42 mouse cellular contexts compared by ENCODE assay signal in the genomic region with DNA sequence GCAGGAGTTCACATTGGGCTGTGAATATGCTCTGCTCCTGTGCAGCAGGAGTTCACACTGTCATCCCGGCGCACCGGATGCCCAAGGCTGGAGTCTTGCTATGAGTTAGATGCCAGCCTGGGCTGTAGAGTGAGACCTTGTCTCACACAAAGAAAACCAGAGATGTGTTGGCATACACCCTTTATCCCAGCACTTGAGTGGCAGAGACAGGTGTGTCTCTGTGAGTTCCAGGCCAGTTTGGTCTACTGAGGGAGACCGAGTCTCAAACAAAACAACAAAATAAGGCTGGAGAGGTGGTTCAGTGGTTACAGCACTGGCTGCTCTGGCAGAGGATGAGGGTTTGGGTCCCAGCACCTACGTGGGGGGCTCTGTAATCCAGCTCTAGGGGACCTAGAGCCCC. TPM values are rescaled to one million over a fixed set of nuclear protein-coding genes. Genes with fewer than 3 reads are reported as not detected.
"Had no signal": no experiment of that assay in that cellular context is flagged by ENCODE, and none has a peak within 500 bp of the region (broad histone marks: within the 10 kb centered on the region; RNA-seq: fewer than 3 reads in every experiment).

No protein-coding gene starts in this region.

- H3K9me3 ChIP-seq: limb, embryonic 10.5 days; limb, embryonic 12.5 days; limb, embryonic 13.5 days; limb, embryonic 15.5 days; liver, embryonic 12.5 days; liver, embryonic 13.5 days; liver, embryonic 15.5 days; lung, embryonic 15.5 days; megakaryocyte, embryonic 14.5 days; midbrain, embryonic 10.5 days; midbrain, embryonic 12.5 days; midbrain, embryonic 13.5 days; midbrain, embryonic 15.5 days; neural tube, embryonic 12.5 days; neural tube, embryonic 13.5 days had no signal

- H3K36me3 ChIP-seq: limb, embryonic 10.5 days; limb, embryonic 12.5 days; limb, embryonic 13.5 days; limb, embryonic 15.5 days; liver, embryonic 12.5 days; liver, embryonic 13.5 days; liver, embryonic 15.5 days; lung, embryonic 15.5 days; midbrain, embryonic 10.5 days; midbrain, embryonic 12.5 days; midbrain, embryonic 13.5 days; midbrain, embryonic 15.5 days; neural tube, embryonic 12.5 days; neural tube, embryonic 13.5 days had no signal

- H3K27ac ChIP-seq: limb, embryonic 10.5 days; limb, embryonic 12.5 days; limb, embryonic 13.5 days; limb, embryonic 15.5 days; liver, embryonic 12.5 days; liver, embryonic 13.5 days; liver, embryonic 14.5 days; liver, embryonic 15.5 days; lung, embryonic 15.5 days; macrophage; midbrain, embryonic 10.5 days; midbrain, embryonic 12.5 days; midbrain, embryonic 13.5 days; midbrain, embryonic 15.5 days; neural tube, embryonic 12.5 days; neural tube, embryonic 13.5 days had no signal

- DNase-seq: liver; liver, embryonic 13.5 days; liver, postnatal 0 days; lung, adult 18-20 months; lung, adult 2 months; lung, embryonic 14.5 days; lung, postnatal 10 days; lung, postnatal 14 days; lung, postnatal 36 days; lung, postnatal 4 days; midbrain, embryonic 14.5 days had no signal

- H3K4me3 ChIP-seq: limb, embryonic 10.5 days; limb, embryonic 12.5 days; limb, embryonic 13.5 days; limb, embryonic 15.5 days; liver, embryonic 12.5 days; liver, embryonic 13.5 days; liver, embryonic 15.5 days; lung, embryonic 15.5 days; megakaryocyte, embryonic 14.5 days; midbrain, embryonic 10.5 days; midbrain, embryonic 12.5 days; midbrain, embryonic 13.5 days; midbrain, embryonic 15.5 days; neural tube, embryonic 12.5 days; neural tube, embryonic 13.5 days had no signal

- H3K4me2 ChIP-seq: limb, embryonic 12.5 days; limb, embryonic 13.5 days; limb, embryonic 15.5 days; liver, embryonic 11.5 days; liver, embryonic 12.5 days; liver, embryonic 13.5 days; liver, embryonic 15.5 days; lung, embryonic 14.5 days; lung, embryonic 15.5 days; midbrain, embryonic 11.5 days; midbrain, embryonic 12.5 days; midbrain, embryonic 13.5 days; midbrain, embryonic 15.5 days; neural tube, embryonic 12.5 days; neural tube, embryonic 13.5 days had no signal

- H3K9ac ChIP-seq: limb, embryonic 12.5 days; limb, embryonic 13.5 days; limb, embryonic 15.5 days; liver, embryonic 12.5 days; liver, embryonic 13.5 days; liver, embryonic 14.5 days; liver, embryonic 15.5 days; liver, postnatal 0 days; lung, embryonic 14.5 days; lung, embryonic 15.5 days; midbrain, embryonic 13.5 days; midbrain, embryonic 15.5 days; neural tube, embryonic 12.5 days; neural tube, embryonic 13.5 days had no signal

- ATAC-seq: liver, embryonic 12.5 days; liver, postnatal 0 days; lung, postnatal 0 days; midbrain, embryonic 13.5 days; midbrain, embryonic 15.5 days; midbrain, embryonic 16.5 days had no signal

RNA-seq across cellular contexts. Expression of a gene that starts 16.1 kb away (rescaled TPM):
- total RNA-seq: left cerebral cortex, postnatal 10 days; left cerebral cortex, postnatal 14 days; left cerebral cortex, postnatal 25 days; left cerebral cortex, postnatal 36 days; liver, adult 2 months; megakaryocyte progenitor cell, adult 5-6 weeks; megakaryocyte, adult 5-6 weeks; megakaryocyte-erythroid progenitor cell, adult 5-6 weeks; monocyte, adult 5-6 weeks had no signal
- polyA plus RNA-seq: limb, embryonic 10.5 days; limb, embryonic 11.5 days; limb, embryonic 12.5 days; limb, embryonic 13.5 days; limb, embryonic 15.5 days; liver, adult 2 months; liver, embryonic 15.5 days; liver, postnatal 0 days; lung, adult 2 months; lung, embryonic 14.5 days; lung, embryonic 15.5 days; lung, embryonic 16.5 days; lung, postnatal 0 days; macrophage had no signal
